Mouse (Mus musculus): Measurements from ENCODE around the gene Adam15. TPM values are rescaled to one million over a fixed set of nuclear protein-coding genes. Genes with fewer than 3 reads are reported as not detected.
A peak's percentile ranks its signal among the peaks of the same experiment; 100 is the strongest.

Gene Adam15
- polyA plus RNA-seq, 1 experiment, result 78.4 TPM

- H3K79me2 ChIP-seq (ENCODE audit: control insufficient read depth, insufficient read depth), result peaks cover 42% of the 10 kb centered on the region
- H3K36me3 ChIP-seq (ENCODE audit: control insufficient read depth, insufficient read depth), result peaks cover 2% of the 10 kb centered on the region
- no peaks in the 10 kb centered on the region for H3K27me3 ChIP-seq (ENCODE audit: control insufficient read depth, insufficient read depth, insufficient read length)
- H3K4me3 ChIP-seq, result peak overlapping the region; percentile 99
- H3ac ChIP-seq (ENCODE audit: control insufficient read depth, insufficient read length), result peak overlapping the region; percentile 66
- H3K4me2 ChIP-seq (ENCODE audit: low read depth), result peak overlapping the region; percentile 96
- peak; percentile 93 for TF ChIP-seq CEBPB (IDR thresholded peaks at IDR 0.05; ENCODE audit: insufficient read depth, poor library complexity, severe bottlenecking)
- no peak for TF ChIP-seq E2F4 (IDR thresholded peaks at IDR 0.05; ENCODE audit: insufficient read depth)
- TF ChIP-seq USF1 (IDR thresholded peaks at IDR 0.05; ENCODE audit: low read depth), result no peak
- no peak for TF ChIP-seq TCF12 (IDR thresholded peaks at IDR 0.05; ENCODE audit: insufficient read depth, poor library complexity, severe bottlenecking)
- peak in 1 of 3 experiments; percentile 53 for TF ChIP-seq MYOD1 (IDR thresholded peaks at IDR 0.05; ENCODE audit: control insufficient read depth in 1 of 3, insufficient read length in 2 of 3, low read depth in 2 of 3)
- TF ChIP-seq POLR2A (IDR thresholded peaks at IDR 0.05; ENCODE audit: insufficient read length, low read depth), result peak; percentile 63
- no peak for TF ChIP-seq TCF3 (IDR thresholded peaks at IDR 0.05; ENCODE audit: insufficient read length, low read depth)
- TF ChIP-seq POLR2AphosphoS2 (IDR thresholded peaks at IDR 0.05; ENCODE audit: insufficient read length, low read depth), result peak; percentile 28
- TF ChIP-seq SRF (IDR thresholded peaks at IDR 0.05; ENCODE audit: control insufficient read depth, insufficient read length, low read depth), result no peak
- TF ChIP-seq MYOG (IDR thresholded peaks at IDR 0.05; ENCODE audit: control insufficient read depth in 1 of 3, insufficient read depth in 1 of 3, insufficient read length in 2 of 3, low read depth in 2 of 3), result peak in 1 of 3 experiments; percentile 38
- no peak for TF ChIP-seq REST (IDR thresholded peaks at IDR 0.05; ENCODE audit: insufficient read depth, insufficient read length)
- no peak for TF ChIP-seq MAX (IDR thresholded peaks at IDR 0.05; ENCODE audit: low read depth)
These were observed 41.2 kb upstream of the Adam15 start for GRCm38 (mm10) chr3:89390699-89391662.

GRCm38 (mm10) chr3:89390111-89390515 lies 40.3 kb upstream of the Adam15 start:
- Histone ChIP-seq H3K4me2 (ENCODE audit: low read depth) (peak overlapping the region; percentile 78), H3ac (ENCODE audit: control insufficient read depth, insufficient read length) (peak overlapping the region; percentile 66), H3K27me3 (ENCODE audit: control insufficient read depth, insufficient read depth, insufficient read length) (no peaks in the 10 kb centered on the region), H3K4me3 (peak overlapping the region; percentile 99), H3K36me3 (ENCODE audit: control insufficient read depth, insufficient read depth) (peaks cover 6% of the 10 kb centered on the region), H3K79me2 (ENCODE audit: control insufficient read depth, insufficient read depth) (peaks cover 46% of the 10 kb centered on the region)
- TF ChIP-seq POLR2A (IDR thresholded peaks at IDR 0.05; ENCODE audit: insufficient read length, low read depth) (peak; percentile 32), REST (IDR thresholded peaks at IDR 0.05; ENCODE audit: insufficient read depth, insufficient read length) (no peak)

GRCm38 (mm10) chr3:89388901-89389740 lies 39.3 kb upstream of the Adam15 start:
- Histone ChIP-seq H3K4me3 (no peak overlapping the region), H3K4me2 (ENCODE audit: low read depth) (no peak overlapping the region), H3K79me2 (ENCODE audit: control insufficient read depth, insufficient read depth) (peaks cover 52% of the 10 kb centered on the region), H3K36me3 (ENCODE audit: control insufficient read depth, insufficient read depth) (peaks cover 6% of the 10 kb centered on the region), H3ac (ENCODE audit: control insufficient read depth, insufficient read length) (no peak overlapping the region), H3K27me3 (ENCODE audit: control insufficient read depth, insufficient read depth, insufficient read length) (no peaks in the 10 kb centered on the region)
- no peak for TF ChIP-seq POLR2AphosphoS2 (IDR thresholded peaks at IDR 0.05; ENCODE audit: insufficient read length, low read depth)
- TF ChIP-seq TCF3 (IDR thresholded peaks at IDR 0.05; ENCODE audit: insufficient read length, low read depth), result no peak
- no peak for TF ChIP-seq SRF (IDR thresholded peaks at IDR 0.05; ENCODE audit: control insufficient read depth, insufficient read length, low read depth)
- no peak for TF ChIP-seq TCF12 (IDR thresholded peaks at IDR 0.05; ENCODE audit: insufficient read depth, poor library complexity, severe bottlenecking)
- no peak for TF ChIP-seq MYOD1 (IDR thresholded peaks at IDR 0.05; ENCODE audit: control insufficient read depth in 1 of 3, insufficient read length in 2 of 3, low read depth in 2 of 3)
- no peak for TF ChIP-seq USF1 (IDR thresholded peaks at IDR 0.05; ENCODE audit: low read depth)
- TF ChIP-seq MAX (IDR thresholded peaks at IDR 0.05; ENCODE audit: low read depth), result no peak
- no peak for TF ChIP-seq E2F4 (IDR thresholded peaks at IDR 0.05; ENCODE audit: insufficient read depth)
- TF ChIP-seq REST (IDR thresholded peaks at IDR 0.05; ENCODE audit: insufficient read depth, insufficient read length), result no peak
- no peak for TF ChIP-seq MYOG (IDR thresholded peaks at IDR 0.05; ENCODE audit: control insufficient read depth in 1 of 3, insufficient read depth in 1 of 3, insufficient read length in 2 of 3, low read depth in 2 of 3)
- TF ChIP-seq CEBPB (IDR thresholded peaks at IDR 0.05; ENCODE audit: insufficient read depth, poor library complexity, severe bottlenecking), result no peak

GRCm38 (mm10) chr3:89388134-89388881 lies 38.5 kb upstream of the Adam15 start:
- TF ChIP-seq E2F4 (IDR thresholded peaks at IDR 0.05; ENCODE audit: insufficient read depth), result no peak
- peak; percentile 15 for TF ChIP-seq POLR2A (IDR thresholded peaks at IDR 0.05; ENCODE audit: insufficient read length, low read depth)
- peak in 2 of 3 experiments; percentile 52 to 68 for TF ChIP-seq MYOG (IDR thresholded peaks at IDR 0.05; ENCODE audit: control insufficient read depth in 1 of 3, insufficient read depth in 1 of 3, insufficient read length in 2 of 3, low read depth in 2 of 3)
- peak in 1 of 3 experiments; percentile 35 for TF ChIP-seq MYOD1 (IDR thresholded peaks at IDR 0.05; ENCODE audit: control insufficient read depth in 1 of 3, insufficient read length in 2 of 3, low read depth in 2 of 3)
- peaks cover 57% of the 10 kb centered on the region for H3K79me2 ChIP-seq (ENCODE audit: control insufficient read depth, insufficient read depth)
- H3ac ChIP-seq (ENCODE audit: control insufficient read depth, insufficient read length), result no peak overlapping the region
- H3K27me3 ChIP-seq (ENCODE audit: control insufficient read depth, insufficient read depth, insufficient read length), result no peaks in the 10 kb centered on the region
- peaks cover 10% of the 10 kb centered on the region for H3K36me3 ChIP-seq (ENCODE audit: control insufficient read depth, insufficient read depth)
- no peak overlapping the region for H3K4me2 ChIP-seq (ENCODE audit: low read depth)
- no peak overlapping the region for H3K4me3 ChIP-seq
